Mouse (Mus musculus): ENCODE results near the gene Foxe1. TPM values are rescaled to one million over a fixed set of nuclear protein-coding genes. Genes with fewer than 3 reads are reported as not detected.

The Foxe1 gene
- polyA plus RNA-seq (2017; shearing (Covaris generic)): not detected

GRCm38 (mm10) chr4:46343596-46344260 lies at the start of gene Foxe1:
Gene Foxe1, plus strand, starts transcription at chr4:46343609.

GRCm38 (mm10) chr4:46389013-46389611 lies 45.7 kb downstream of the Foxe1 start, which contains the start of gene Trmo:
Gene Trmo, minus strand, starts transcription at chr4:46389437.

Other genes starting within 250 kb of the Foxe1 start
- gene Ncbp1, start 205.0 kb upstream of the Foxe1 start, polyA plus RNA-seq (2017; shearing (Covaris generic)): 39.2 TPM
- 48.1 TPM for gene Tstd2, start 204.9 kb upstream of the Foxe1 start, polyA plus RNA-seq (2017; shearing (Covaris generic))
- gene Xpa, start 147.3 kb upstream of the Foxe1 start, polyA plus RNA-seq (2017; shearing (Covaris generic)): 7.0 TPM
- gene Trmo, start 45.8 kb downstream of the Foxe1 start, polyA plus RNA-seq (2017; shearing (Covaris generic)): 29.2 TPM
- gene Hemgn, start 69.9 kb downstream of the Foxe1 start, polyA plus RNA-seq (2017; shearing (Covaris generic)): 0.20 TPM
- gene Anp32b, start 107.3 kb downstream of the Foxe1 start, polyA plus RNA-seq (2017; shearing (Covaris generic)): 32.3 TPM
- gene Nans, start 145.6 kb downstream of the Foxe1 start, polyA plus RNA-seq (2017; shearing (Covaris generic)): 91.6 TPM
- gene Trim14, start 192.5 kb downstream of the Foxe1 start, polyA plus RNA-seq (2017; shearing (Covaris generic)): 35.6 TPM